Mouse (Mus musculus): Measurements from ENCODE around the gene Gm14137. TPM values are rescaled to one million over a fixed set of nuclear protein-coding genes. Genes with fewer than 3 reads are reported as not detected.

The Gm14137 gene
- polyA plus RNA-seq, 1 experiment from 2014 or later, result 0.08 TPM

DNA sequence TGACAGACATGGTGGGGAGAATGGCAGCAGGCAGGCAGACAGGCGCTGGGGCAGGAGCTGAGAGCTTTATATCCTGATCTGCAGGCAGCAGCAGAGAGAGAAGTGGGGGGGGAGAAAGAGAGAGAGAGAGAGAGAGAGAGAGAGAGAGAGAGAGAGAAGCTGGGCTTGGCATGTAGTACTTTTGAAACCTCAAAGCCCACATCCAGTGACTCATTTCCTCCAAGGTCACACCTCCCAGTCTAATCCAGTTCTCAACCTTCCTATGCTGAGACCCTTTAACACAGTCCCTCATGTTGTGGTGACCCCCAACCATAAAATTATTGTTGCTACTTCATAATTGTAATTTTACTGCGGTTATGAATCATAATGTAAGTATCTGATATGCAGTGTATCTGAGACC lies 4.0 kb upstream of the Gm14137 start:
- H3K27me3 ChIP-seq (replicated peaks; ENCODE audit: control insufficient read depth, insufficient read depth, low read length), result no peaks in the 10 kb centered on the region
- no peaks in the 10 kb centered on the region for H3K36me3 ChIP-seq (ENCODE audit: control insufficient read depth, insufficient read depth)
- H3K9me3 ChIP-seq (ENCODE audit: control insufficient read depth), result no peaks in the 10 kb centered on the region
- no peaks in the 10 kb centered on the region for H3K4me1 ChIP-seq (replicated peaks; ENCODE audit: control insufficient read depth, insufficient read depth, low read length)
- WGBS, result 84% methylated on average over 2 of the region's 2 CpGs
- H3K27ac ChIP-seq (ENCODE audit: low read depth, low read length), result no peak overlapping the region
- H3K9ac ChIP-seq (ENCODE audit: low read depth, low read length), result no peak overlapping the region
- no peak overlapping the region for H3K4me2 ChIP-seq (replicated peaks; ENCODE audit: low read depth)
- ATAC-seq, result no peak
- no peak overlapping the region for H3K4me3 ChIP-seq (ENCODE audit: low read depth, low read length)
- no peak for TF ChIP-seq CTCF (IDR thresholded peaks at IDR 0.05; ENCODE audit: low read depth)

DNA sequence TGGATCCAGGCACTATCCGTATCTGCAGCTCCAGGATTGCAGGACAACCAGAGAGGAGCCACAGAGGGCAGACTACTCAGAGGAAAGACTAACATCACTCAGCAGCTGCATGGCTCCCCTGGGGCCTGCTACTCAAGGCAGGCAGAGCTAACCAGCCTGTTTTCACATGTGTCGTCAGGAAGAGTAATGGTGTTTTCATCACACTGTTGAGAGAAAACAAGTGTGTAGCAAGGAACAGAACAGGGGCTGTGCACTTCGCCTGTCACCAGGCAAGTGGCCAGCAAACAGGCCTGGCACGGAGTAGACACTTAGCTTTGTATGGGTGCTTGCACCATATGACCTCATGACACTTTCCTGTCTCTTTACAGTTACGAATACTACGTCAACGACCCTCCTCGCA lies 2.7 kb upstream of the Gm14137 start:
- Histone ChIP-seq H3K9me3 (ENCODE audit: control insufficient read depth) (no peaks in the 10 kb centered on the region), H3K9ac (ENCODE audit: low read depth, low read length) (no peak overlapping the region), H3K4me3 (ENCODE audit: low read depth, low read length) (no peak overlapping the region), H3K27ac (ENCODE audit: low read depth, low read length) (no peak overlapping the region), H3K4me1 (replicated peaks; ENCODE audit: control insufficient read depth, insufficient read depth, low read length) (no peaks in the 10 kb centered on the region), H3K4me2 (replicated peaks; ENCODE audit: low read depth) (no peak overlapping the region), H3K27me3 (replicated peaks; ENCODE audit: control insufficient read depth, insufficient read depth, low read length) (no peaks in the 10 kb centered on the region), H3K36me3 (ENCODE audit: control insufficient read depth, insufficient read depth) (no peaks in the 10 kb centered on the region)
- ATAC-seq, result no peak
- WGBS, result 67% methylated on average over 8 of the region's 8 CpGs
- no peak for TF ChIP-seq CTCF (IDR thresholded peaks at IDR 0.05; ENCODE audit: low read depth)

DNA sequence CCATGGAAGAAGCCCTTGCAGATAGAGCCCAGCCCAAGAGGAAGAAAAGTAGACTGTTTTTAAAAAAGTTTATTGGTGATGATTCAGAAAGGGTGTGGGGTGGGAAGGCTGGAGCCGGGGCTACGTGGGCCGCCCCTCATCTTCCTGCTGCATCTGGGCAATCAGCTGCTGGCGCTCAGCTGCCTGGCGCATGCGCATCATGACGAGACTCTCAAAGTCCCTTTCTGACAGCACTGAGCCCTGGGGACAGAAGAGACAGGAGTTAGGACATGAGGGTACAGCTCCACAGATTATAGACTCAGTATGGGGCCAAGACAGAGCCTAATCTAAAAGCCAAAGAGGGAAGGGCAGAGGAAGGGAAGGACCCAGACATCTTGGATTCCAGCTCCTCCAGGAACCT lies 1.9 kb upstream of the Gm14137 start:
- Histone ChIP-seq H3K4me1 (replicated peaks; ENCODE audit: control insufficient read depth, insufficient read depth, low read length) (no peaks in the 10 kb centered on the region), H3K4me2 (replicated peaks; ENCODE audit: low read depth) (peak overlapping the region; percentile 52; the same call in 1 of the 2 replicates), H3K9me3 (ENCODE audit: control insufficient read depth) (no peaks in the 10 kb centered on the region), H3K27ac (ENCODE audit: low read depth, low read length) (peak overlapping the region; percentile 36; the same call in 1 of the 2 replicates), H3K9ac (ENCODE audit: low read depth, low read length) (no peak overlapping the region), H3K27me3 (replicated peaks; ENCODE audit: control insufficient read depth, insufficient read depth, low read length) (no peaks in the 10 kb centered on the region), H3K4me3 (ENCODE audit: low read depth, low read length) (no peak overlapping the region), H3K36me3 (ENCODE audit: control insufficient read depth, insufficient read depth) (no peaks in the 10 kb centered on the region)
- WGBS, result 80% methylated on average over 7 of the region's 7 CpGs
- ATAC-seq, result no peak
- TF ChIP-seq CTCF (IDR thresholded peaks at IDR 0.05; ENCODE audit: low read depth), result no peak

DNA sequence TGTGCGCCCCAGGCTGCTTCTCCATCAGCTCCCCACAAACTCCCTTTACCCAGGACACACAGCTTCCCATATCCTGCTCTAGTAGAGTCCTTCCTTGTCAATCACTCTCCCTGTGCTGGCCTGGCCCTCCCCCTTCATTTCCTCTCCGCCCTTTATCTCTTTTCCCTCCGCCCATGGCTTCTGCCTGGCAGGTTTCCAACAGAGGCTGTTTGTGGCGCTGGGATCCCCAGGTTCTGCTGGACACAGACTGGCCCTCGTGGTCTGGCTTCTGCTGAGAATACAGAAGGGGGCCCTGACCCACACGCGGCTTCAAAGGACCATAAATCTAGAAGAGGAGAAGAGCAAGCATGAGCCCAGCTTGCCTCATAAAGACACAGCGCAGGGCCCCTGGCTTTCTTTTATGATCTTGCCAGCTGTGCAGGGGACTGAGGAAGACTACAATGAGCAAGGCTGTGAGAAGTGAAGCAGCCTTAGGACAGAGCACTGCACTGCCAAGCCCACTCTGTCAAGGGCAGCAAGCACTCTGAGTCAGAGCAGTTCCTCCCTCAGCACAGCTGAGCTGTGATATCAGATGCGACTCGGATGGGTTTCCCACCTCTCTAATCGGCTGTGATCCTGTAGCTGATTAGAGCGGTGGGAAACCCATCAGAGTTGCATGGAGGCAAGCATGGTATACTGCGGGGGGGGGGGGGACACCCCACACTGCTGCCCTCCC lies 1.3 kb upstream of the Gm14137 start:
- ATAC-seq, result peak; percentile 56
- Histone ChIP-seq H3K4me1 (replicated peaks; ENCODE audit: control insufficient read depth, insufficient read depth, low read length) (no peaks in the 10 kb centered on the region), H3K9ac (ENCODE audit: low read depth, low read length) (no peak overlapping the region), H3K4me3 (ENCODE audit: low read depth, low read length) (0 out of 2 replicates have a peak overlapping the region, but pooled peaks have one; percentile 0), H3K27me3 (replicated peaks; ENCODE audit: control insufficient read depth, insufficient read depth, low read length) (no peaks in the 10 kb centered on the region), H3K36me3 (ENCODE audit: control insufficient read depth, insufficient read depth) (no peaks in the 10 kb centered on the region), H3K27ac (ENCODE audit: low read depth, low read length) (peak overlapping the region; percentile 36), H3K9me3 (ENCODE audit: control insufficient read depth) (no peaks in the 10 kb centered on the region), H3K4me2 (replicated peaks; ENCODE audit: low read depth) (peak overlapping the region; percentile 52)
- 8% methylated on average over 12 of the region's 13 CpGs for WGBS
- TF ChIP-seq CTCF (IDR thresholded peaks at IDR 0.05; ENCODE audit: low read depth), result no peak

DNA sequence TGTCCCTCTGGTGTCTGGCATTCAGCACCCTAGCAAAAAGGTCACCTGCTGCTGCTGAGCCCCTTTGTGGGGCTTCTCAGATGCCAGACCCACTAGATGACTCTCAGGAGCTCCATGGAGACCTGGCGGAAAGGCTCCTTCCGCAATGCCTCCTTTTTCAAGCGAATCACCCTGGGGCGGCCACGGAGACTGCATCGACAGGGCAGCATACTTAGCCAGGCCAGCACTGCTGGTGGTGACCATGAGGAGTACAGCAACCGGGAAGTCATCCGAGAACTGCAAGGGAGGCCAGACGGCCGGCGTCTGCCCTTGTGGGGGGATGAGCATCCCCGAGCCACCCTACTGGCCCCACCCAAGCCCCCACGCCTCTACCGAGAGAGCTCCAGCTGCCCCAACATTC lies 557 bp downstream of the Gm14137 start:
- Histone ChIP-seq H3K4me1 (replicated peaks; ENCODE audit: control insufficient read depth, insufficient read depth, low read length) (no peaks in the 10 kb centered on the region), H3K27ac (ENCODE audit: low read depth, low read length) (no peak overlapping the region), H3K4me3 (ENCODE audit: low read depth, low read length) (no peak overlapping the region), H3K9ac (ENCODE audit: low read depth, low read length) (no peak overlapping the region), H3K27me3 (replicated peaks; ENCODE audit: control insufficient read depth, insufficient read depth, low read length) (no peaks in the 10 kb centered on the region), H3K4me2 (replicated peaks; ENCODE audit: low read depth) (no peak overlapping the region), H3K9me3 (ENCODE audit: control insufficient read depth) (no peaks in the 10 kb centered on the region), H3K36me3 (ENCODE audit: control insufficient read depth, insufficient read depth) (peaks cover 8% of the 10 kb centered on the region; the same call in 1 of the 2 replicates)
- no peak for TF ChIP-seq CTCF (IDR thresholded peaks at IDR 0.05; ENCODE audit: low read depth)
- no peak for ATAC-seq
- 77% methylated on average over 14 of the region's 14 CpGs for WGBS

DNA sequence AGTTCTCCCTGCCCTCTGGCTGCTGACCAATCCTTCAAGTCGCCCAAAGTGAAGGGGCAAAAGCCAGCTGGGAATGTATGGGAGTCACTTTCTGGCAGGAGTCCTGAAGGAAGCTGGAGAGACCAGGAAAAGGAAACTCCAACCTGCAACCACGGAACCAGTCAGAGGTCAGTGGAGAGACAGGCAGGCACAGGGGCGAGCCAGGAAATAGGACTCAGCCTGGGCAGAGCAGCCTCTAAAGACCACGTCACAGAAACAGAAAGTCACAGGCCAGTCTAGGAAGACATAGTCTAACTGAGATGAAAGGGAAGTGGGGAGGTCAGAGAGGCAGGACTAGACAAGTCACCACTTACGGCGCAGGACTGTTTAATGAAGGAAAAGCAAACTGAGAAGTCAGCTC lies 1.3 kb downstream of the Gm14137 start:
- TF ChIP-seq CTCF (IDR thresholded peaks at IDR 0.05; ENCODE audit: low read depth), result no peak
- no peak for ATAC-seq
- no peaks in the 10 kb centered on the region for H3K27me3 ChIP-seq (replicated peaks; ENCODE audit: control insufficient read depth, insufficient read depth, low read length)
- 53% methylated on average over 6 of the region's 6 CpGs for WGBS
- peaks cover 14% of the 10 kb centered on the region; the same call in 1 of the 2 replicates for H3K36me3 ChIP-seq (ENCODE audit: control insufficient read depth, insufficient read depth)
- no peak overlapping the region for H3K4me2 ChIP-seq (replicated peaks; ENCODE audit: low read depth)
- H3K4me1 ChIP-seq (replicated peaks; ENCODE audit: control insufficient read depth, insufficient read depth, low read length), result no peaks in the 10 kb centered on the region
- no peak overlapping the region for H3K9ac ChIP-seq (ENCODE audit: low read depth, low read length)
- H3K4me3 ChIP-seq (ENCODE audit: low read depth, low read length), result no peak overlapping the region
- H3K27ac ChIP-seq (ENCODE audit: low read depth, low read length), result no peak overlapping the region
- no peaks in the 10 kb centered on the region for H3K9me3 ChIP-seq (ENCODE audit: control insufficient read depth)

Measured in intestine, postnatal 0 days (tissue).